Mouse (Mus musculus) hematopoietic stem cell, adult 5-6 weeks (primary cell): ENCODE data around the gene Prpf4b. TPM values are rescaled to one million over a fixed set of nuclear protein-coding genes. Genes with fewer than 3 reads are reported as not detected.
A peak's percentile ranks its signal among the peaks of the same experiment; 100 is the strongest.

Source experiments
- ATAC-seq, 2 experiments: fragments of 125-278 bp in 1 of 2; replicated peaks in 1 of 2; 2 replicates each; pipeline ENCODE4 v1.8.0; 2016 to 2017; ENCODE audit warnings: inconsistent platforms in 2 of 2, mild to moderate bottlenecking in 2 of 2, moderate number of reproducible peaks in 2 of 2, low read depth in 1 of 2, moderate TSS enrichment in 1 of 2; ENCODE audit not compliant: low FRiP score in 2 of 2, poor library complexity in 2 of 2, severe bottlenecking in 2 of 2, insufficient read depth in 1 of 2, low TSS enrichment in 1 of 2
- total RNA-seq: library from RNA; stranded (forward); fragments of 172-1452, 232-1000 nt; gene quantifications from 2 replicates; pipeline ENCODE4 v1.2.3, GENCODE M21; 2017

Prpf4b gene
- total RNA-seq, 1 experiment from 2014 or later: 215 TPM

- ATAC-seq: peak; percentile 74 to 76; a peak in 3 of 4 replicates
Measured at GRCm38 (mm10) chr13:34914614-34915013, 39.5 kb downstream of the Prpf4b start.

- ATAC-seq: 0 out of 4 replicates have a peak, but pooled peaks of 1 of the 2 experiments have one; percentile 14
Measured at GRCm38 (mm10) chr13:34916520-34917167, 41.5 kb downstream of the Prpf4b start.

- ATAC-seq: no peak
Measured at GRCm38 (mm10) chr13:34924210-34924609, 49.1 kb downstream of the Prpf4b start, which contains the start of the genes Fam217a and 4933417A18Rik. TSS of gene Fam217a (minus strand) at chr13:34924310. TSS of gene 4933417A18Rik (plus strand) at chr13:34924409.

GRCm38 (mm10) chr13:34934931-34935644 is 60.0 kb downstream of the Prpf4b start:
- ATAC-seq: no peak

- no peak for ATAC-seq
Measured at GRCm38 (mm10) chr13:34942370-34942769, 67.3 kb downstream of the Prpf4b start.

GRCm38 (mm10) chr13:34951437-34951836 is 76.3 kb downstream of the Prpf4b start:
- peak in 1 of 2 experiments; percentile 27; a peak in 1 of 4 replicates for ATAC-seq

Other genes with a start within 250 kb of the Prpf4b start
- not detected in 2 replicates for gene Pxdc1, start 221.8 kb upstream of the Prpf4b start, total RNA-seq
- gene Fam50b, start 140.5 kb upstream of the Prpf4b start, total RNA-seq: not detected in 2 replicates
- not detected in 2 replicates for gene Fam217a, start 49.0 kb downstream of the Prpf4b start, total RNA-seq
- not detected in 2 replicates for gene 4933417A18Rik, start 49.1 kb downstream of the Prpf4b start, total RNA-seq
- gene Eci3, start 88.5 kb downstream of the Prpf4b start, total RNA-seq: not detected in 2 replicates
- 75.4 and 79.4 TPM in 2 replicates for gene Eci2, start 151.8 kb downstream of the Prpf4b start, total RNA-seq